Mouse (Mus musculus) olfactory bulb, adult 2 months (tissue): Measurements from ENCODE around the gene Pex7.

Source experiments
- CTCF ChIP-seq: fragments of 200-500 bp; IDR thresholded peaks from 2 replicates; pipeline ENCODE4 v1.5.1; 2012; ENCODE audit warnings: low read depth, mild to moderate bottlenecking, low read length, moderate library complexity; ENCODE audit not compliant: insufficient read depth
- POLR2A ChIP-seq: fragments of 200-500 bp; IDR thresholded peaks from 2 replicates; pipeline ENCODE4 v1.6.1; 2012; ENCODE audit warnings: mild to moderate bottlenecking, low read depth, low read length, moderate library complexity; ENCODE audit not compliant: insufficient read depth

DNA sequence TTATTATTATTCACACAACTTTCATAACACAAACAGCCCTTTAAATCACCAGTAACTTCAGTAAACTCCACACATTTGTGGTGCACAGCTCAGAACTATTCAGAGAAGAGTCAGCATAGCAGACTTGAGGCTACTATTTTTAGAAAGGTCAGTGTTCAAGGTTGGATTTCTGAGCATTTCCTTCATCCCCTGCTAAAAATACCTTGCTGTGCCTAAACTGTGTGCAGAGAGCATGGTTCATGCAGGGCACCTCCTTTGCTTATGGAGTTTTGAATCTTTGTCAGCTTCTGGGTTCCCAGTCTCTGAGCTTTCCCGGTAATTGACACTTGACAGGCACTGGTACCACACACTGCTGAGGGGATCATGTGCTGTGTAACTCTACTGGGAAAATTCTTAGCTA, 20.7 kb upstream of the Pex7 start:
- no peak for TF ChIP-seq CTCF
- TF ChIP-seq POLR2A: no peak
